In the genomic region with DNA sequence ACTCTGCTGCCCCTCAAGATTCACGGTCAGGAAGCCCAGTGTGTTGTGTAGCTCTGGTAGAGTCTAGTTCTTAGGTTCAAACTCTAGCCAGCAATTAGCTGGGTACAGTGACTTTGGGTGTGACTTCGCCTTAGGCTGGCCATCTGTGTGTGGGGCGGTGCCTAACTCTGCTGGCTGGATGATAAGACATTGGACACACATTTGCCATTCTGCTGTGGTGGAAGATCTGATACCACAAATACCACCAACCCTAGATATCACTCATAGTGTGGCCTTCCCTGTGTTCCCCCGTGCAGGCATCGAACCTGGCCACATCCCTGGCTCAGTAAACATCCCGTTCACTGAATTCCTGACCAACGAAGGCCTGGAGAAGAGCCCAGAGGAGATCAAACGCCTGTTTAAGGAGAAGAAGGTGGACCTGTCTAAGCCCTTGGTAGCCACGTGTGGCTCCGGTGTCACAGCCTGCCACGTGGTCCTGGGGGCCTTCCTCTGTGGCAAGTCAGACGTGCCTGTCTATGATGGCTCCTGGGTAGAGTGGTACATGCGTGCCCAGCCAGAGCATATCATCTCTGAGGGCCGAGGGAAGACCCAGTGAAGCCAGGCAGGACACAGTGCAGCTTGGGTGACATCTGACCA, we compare ENCODE assay signal across 1 mouse cellular context.
TF ChIP-seq lines count a peak whose summit lies in the region.

No protein-coding gene starts in this region.

TF ChIP-seq in MEL, 35 proteins besides CTCF, POLR2A, EP300 and RAD21:
- TF ChIP-seq TBP (IDR thresholded peaks at IDR 0.05; ENCODE audit: low read depth, low read length) (0 out of 2 replicates have a peak, but pooled peaks have one; percentile 37), MAX (IDR thresholded peaks at IDR 0.05; ENCODE audit: low read length) (peak; percentile 94), CHD2 (IDR thresholded peaks at IDR 0.05; ENCODE audit: low read length) (no peak), MYB (IDR thresholded peaks at IDR 0.05; ENCODE audit: low read depth, low read length) (no peak), ZNF384 (IDR thresholded peaks at IDR 0.05; ENCODE audit: low read depth, low read length) (no peak), TAL1 (IDR thresholded peaks at IDR 0.05; ENCODE audit: low read length) (peak; percentile 95), NRF1 (IDR thresholded peaks at IDR 0.05; ENCODE audit: insufficient read depth, low read depth, low read length, poor library complexity, severe bottlenecking) (no peak), MAFK (IDR thresholded peaks at IDR 0.05; ENCODE audit: borderline replicate concordance, low read depth, low read length) (peak; percentile 74; the same call in 1 of the 2 replicates), HCFC1 (IDR thresholded peaks at IDR 0.05; ENCODE audit: low read depth, low read length) (no peak), UBTF (IDR thresholded peaks at IDR 0.05; ENCODE audit: borderline replicate concordance, insufficient read depth, low read depth, low read length) (no peak), USF1 (IDR thresholded peaks at IDR 0.05; ENCODE audit: low read depth, low read length) (peak; percentile 75; the same call in 1 of the 2 replicates), ELF1 (IDR thresholded peaks at IDR 0.05; ENCODE audit: low read depth, low read length) (no peak), MYC (IDR thresholded peaks at IDR 0.05; ENCODE audit: low read depth, low read length) (peak; percentile 93), RCOR1 (IDR thresholded peaks at IDR 0.05; ENCODE audit: low read depth, low read length) (peak; percentile 87), TCF12 (IDR thresholded peaks at IDR 0.05; ENCODE audit: low read depth, low read length) (peak; percentile 97), MAZ (IDR thresholded peaks at IDR 0.05; ENCODE audit: low read depth, low read length) (no peak; the same call in 1 of the 2 replicates), ZC3H11A (IDR thresholded peaks at IDR 0.05; ENCODE audit: low read depth, low read length) (no peak), JUND (IDR thresholded peaks at IDR 0.05; ENCODE audit: low read depth, low read length) (0 out of 2 replicates have a peak, but pooled peaks have one; percentile 13), KAT2A (conservative IDR thresholded peaks at IDR 0.05; ENCODE audit: low read depth, low read length) (no peak; the same call in 1 of the 2 replicates), ZKSCAN1 (IDR thresholded peaks at IDR 0.05; ENCODE audit: low read depth, low read length) (no peak), MXI1 (IDR thresholded peaks at IDR 0.05; ENCODE audit: low read depth, low read length) (peak; percentile 93), BHLHE40 (IDR thresholded peaks at IDR 0.05; ENCODE audit: borderline replicate concordance, low read depth, low read length) (peak; percentile 79), GATA1 (IDR thresholded peaks at IDR 0.05; ENCODE audit: low read depth, low read length) (peak; percentile 93), MEF2A (IDR thresholded peaks at IDR 0.05; ENCODE audit: extremely low read depth, insufficient replicate concordance, low read depth, low read length, poor library complexity, severe bottlenecking) (no peak), POLR2AphosphoS5 (IDR thresholded peaks at IDR 0.05; ENCODE audit: borderline replicate concordance, low read depth, low read length) (no peak), USF2 (IDR thresholded peaks at IDR 0.05; ENCODE audit: borderline replicate concordance in 1 of 2, insufficient read depth in 1 of 2, low read depth in 1 of 2, low read length in 2 of 2) (no peak), CHD1 (IDR thresholded peaks at IDR 0.05; ENCODE audit: low read depth, low read length) (no peak), E2F4 (IDR thresholded peaks at IDR 0.05; ENCODE audit: borderline replicate concordance, low read depth, low read length) (no peak), SIN3A (IDR thresholded peaks at IDR 0.05; ENCODE audit: low read length) (peak; percentile 88), NELFE (IDR thresholded peaks at IDR 0.05; ENCODE audit: low read depth, low read length) (no peak), GABPA (IDR thresholded peaks at IDR 0.05; ENCODE audit: low read depth, low read length) (no peak), ZMIZ1 (IDR thresholded peaks at IDR 0.05; ENCODE audit: low read depth, low read length) (no peak), POLR2AphosphoS2 (IDR thresholded peaks at IDR 0.05; ENCODE audit: low read length) (peak; percentile 32; the same call in 1 of the 2 replicates), SMC3 (IDR thresholded peaks at IDR 0.05; ENCODE audit: low read depth, low read length) (no peak), ETS1 (IDR thresholded peaks at IDR 0.05; ENCODE audit: low read depth, low read length) (peak; percentile 90)
